Mouse (Mus musculus): ENCODE measurements at regions not wholly inside any gene's neighbourhood (a gene's known extent, or its start where the extent isn't known, plus 50 kb on each side); places are given as distances from the start of the nearest gene placed in this dataset.

DNA sequence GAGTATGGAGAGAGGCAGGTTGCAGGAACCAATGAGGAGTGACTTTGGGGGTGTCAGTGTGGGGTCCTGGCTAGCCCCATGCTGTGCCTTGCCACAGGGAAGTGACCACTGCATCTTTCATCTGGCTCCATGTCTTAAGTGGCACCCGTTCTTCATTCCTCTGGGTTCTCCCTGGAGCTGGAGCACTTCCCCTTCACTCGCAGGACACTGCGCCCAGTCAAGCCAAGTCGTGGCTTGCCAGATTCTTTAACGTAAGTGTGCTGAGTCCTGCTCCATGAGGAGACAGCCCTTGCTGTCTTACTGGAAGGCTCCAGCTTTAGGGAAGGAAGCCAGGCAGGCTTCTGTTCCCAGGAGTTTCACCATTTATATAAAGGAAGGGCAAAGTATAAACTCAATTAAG lies 279.1 kb upstream of the Cdh4 start:
- TF ChIP-seq CTCF (IDR thresholded peaks at IDR 0.05; ENCODE audit: borderline replicate concordance, insufficient read depth, low read depth, low read length) (no peak), POLR2A (IDR thresholded peaks at IDR 0.05; ENCODE audit: borderline replicate concordance, insufficient read depth, low read length) (no peak)
